Mouse (Mus musculus) midbrain, embryonic 14.5 days (tissue): ENCODE results near the gene Trim31. TPM values are rescaled to one million over a fixed set of nuclear protein-coding genes. Genes with fewer than 3 reads are reported as not detected.

Source experiments
- ATAC-seq: fragments of 200-750 bp; cut with Nextera tagmentation; 2 replicates; pipeline ENCODE4 v1.8.0; 2017; ENCODE audit warnings: moderate number of reproducible peaks, moderate library complexity; ENCODE audit not compliant: low FRiP score, low TSS enrichment
- DNase-seq: peaks from one replicate; pipeline ENCODE4 v3.0.0-alpha.2; 2015
- H3K27ac ChIP-seq: fragments of 300-500 bp; sonication (generic); replicated peaks from 2 replicates; pipeline ENCODE4 v1.5.1; 2014; ENCODE audit warnings: mild to moderate bottlenecking, low read depth, low read length, moderate library complexity
- H3K27me3 ChIP-seq: fragments of 300-500 bp; sonication (generic); 2 replicates; pipeline ENCODE4 v1.6.1; 2014; ENCODE audit warnings: low read length, control low read depth, mixed read lengths; ENCODE audit not compliant: control insufficient read depth, insufficient read depth
- H3K36me3 ChIP-seq: fragments of 300-500 bp; sonication (generic); 2 replicates; pipeline ENCODE4 v1.6.1; 2014; ENCODE audit warnings: low read length, control low read depth; ENCODE audit not compliant: control insufficient read depth, insufficient read depth
- H3K4me1 ChIP-seq: fragments of 300-500 bp; sonication (generic); 2 replicates; pipeline ENCODE4 v1.6.1; 2014; ENCODE audit warnings: mild to moderate bottlenecking, antibody characterized with exemption, low read length, control low read depth; ENCODE audit not compliant: control insufficient read depth, insufficient read depth
- H3K4me2 ChIP-seq: fragments of 300-500 bp; sonication (generic); 2 replicates; pipeline ENCODE4 v1.6.1; 2014; ENCODE audit warnings: mild to moderate bottlenecking, low read length, moderate library complexity
- H3K4me3 ChIP-seq: fragments of 300-500 bp; sonication (generic); replicated peaks from 2 replicates; pipeline ENCODE4 v1.5.1; 2014; ENCODE audit warnings: low read depth, low read length
- H3K9ac ChIP-seq: fragments of 300-500 bp; sonication (generic); replicated peaks from 2 replicates; pipeline ENCODE4 v1.6.1; 2014; ENCODE audit warnings: mild to moderate bottlenecking, low read length, moderate library complexity
- H3K9me3 ChIP-seq: fragments of 300-500 bp; sonication (generic); 2 replicates; pipeline ENCODE4 v1.6.1; 2016; ENCODE audit warnings: low read length, control low read depth, mixed read lengths; ENCODE audit not compliant: control insufficient read depth
- WGBS: fragments of 180-500 bp; shearing (Covaris S2); extraction: QIAGEN DNeasy Blood & Tissue Kit; methylation state at CpG from one replicate; pipeline ENCODE4 v1.1.7; 2014; 5-methylcytosine and 5-hydroxymethylcytosine counted together
- polyA plus RNA-seq: library from polyadenylated mRNA; unstranded; fragments of >200 nt; fragmentation: Nextera tagmentation; extraction: Ambion mirVana; gene quantifications from 2 replicates; pipeline ENCODE4 v1.2.1, GENCODE M21; 2014

Trim31 gene
- polyA plus RNA-seq, 1 experiment from 2014 or later: not detected

DNA sequence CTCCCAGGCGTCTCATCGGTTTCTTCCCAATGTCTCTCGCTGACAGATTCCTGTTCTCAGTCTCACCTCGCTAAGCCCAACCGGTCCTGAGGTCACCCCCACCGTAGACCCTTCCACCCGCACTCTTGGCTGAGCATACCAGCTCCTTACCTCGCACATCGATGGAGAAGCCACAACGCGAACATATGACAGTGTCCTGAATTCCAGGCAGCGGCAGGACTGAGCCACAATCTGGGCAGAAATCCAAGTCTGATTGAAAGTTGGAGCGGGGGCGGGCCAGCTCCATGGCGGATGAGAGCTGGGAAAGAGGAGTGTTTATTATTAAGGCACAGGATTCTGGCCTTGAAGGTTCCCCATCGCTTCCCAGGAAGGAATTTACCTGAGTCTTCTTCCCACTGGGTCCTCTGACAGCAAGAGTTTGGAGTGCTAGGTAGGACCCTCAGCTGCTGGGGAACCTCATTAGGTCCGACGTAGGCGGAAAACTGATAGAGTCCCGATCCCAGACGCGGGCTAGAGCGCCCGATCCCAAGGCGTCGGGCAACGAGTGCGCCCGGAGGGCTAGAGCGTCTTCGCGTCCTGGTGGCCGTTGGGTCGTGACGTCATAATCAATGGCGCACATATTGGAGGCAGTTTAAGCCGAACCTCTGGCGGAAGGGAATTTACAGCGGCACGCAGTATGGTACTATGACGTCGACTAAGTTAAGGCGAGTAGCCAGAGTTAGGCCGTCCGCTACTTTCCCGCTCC lies 60.3 kb downstream of the Trim31 start, which contains the start of the genes Znrd1 and Znrd1as:
TSS of gene Znrd1 (minus strand) at position 561 of the 745 bp plus-strand sequence.
TSS of gene Znrd1as (plus strand) at position 594 of the 745 bp plus-strand sequence.
- WGBS: under 1% methylated on average over 46 of the region's 46 CpGs
- DNase-seq: peak; percentile 100
- Histone ChIP-seq H3K4me3 (peak within 1 kb of the TSS; percentile 67), H3K27me3 (no peaks in the 10 kb centered on the region), H3K9me3 (no peaks in the 10 kb centered on the region), H3K27ac (peak within 1 kb of the TSS; percentile 70), H3K36me3 (peaks cover 8% of the 10 kb centered on the region), H3K4me2 (peak within 1 kb of the TSS; percentile 80), H3K9ac (peak within 1 kb of the TSS; percentile 74), H3K4me1 (peaks cover 16% of the 10 kb centered on the region)
- peak; percentile 97 for ATAC-seq

DNA sequence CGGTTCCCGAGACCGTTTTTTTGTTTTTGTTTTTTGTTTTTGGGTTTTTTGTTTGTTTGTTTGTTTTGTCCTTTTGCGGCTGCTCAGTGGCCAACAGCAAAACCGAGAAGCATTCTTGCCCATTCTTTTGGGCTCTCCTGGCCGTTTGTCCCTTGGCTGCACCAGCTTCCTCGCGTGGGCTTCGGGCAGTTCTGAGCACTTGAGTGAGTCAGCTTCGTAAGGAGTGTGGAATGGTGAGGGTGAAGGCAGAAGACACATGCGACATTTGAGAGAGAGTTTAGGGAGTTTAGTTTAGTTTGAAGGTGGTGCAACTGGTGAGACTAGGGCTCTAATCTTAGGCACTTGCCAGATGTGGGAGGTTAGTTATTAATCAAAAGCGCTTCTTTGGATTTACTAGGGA lies 61.0 kb downstream of the Trim31 start:
- Histone ChIP-seq H3K27me3 (no peaks in the 10 kb centered on the region), H3K4me2 (peak overlapping the region; percentile 80), H3K36me3 (peaks cover 8% of the 10 kb centered on the region), H3K27ac (peak overlapping the region; percentile 70), H3K4me3 (peak overlapping the region; percentile 67), H3K9ac (peak overlapping the region; percentile 74), H3K4me1 (peaks cover 16% of the 10 kb centered on the region), H3K9me3 (no peaks in the 10 kb centered on the region)
- WGBS: 11% methylated on average over 12 of the region's 12 CpGs
- peak; percentile 25; the same call in 1 of the 2 replicates for ATAC-seq
- DNase-seq: no peak

Other genes starting within 250 kb of the Trim31 start
- gene H2-M1, start 225.9 kb upstream of the Trim31 start, polyA plus RNA-seq: not detected in 2 replicates
- not detected in 2 replicates for gene H2-M10.5, start 125.2 kb upstream of the Trim31 start, polyA plus RNA-seq
- not detected in 2 replicates for gene H2-M10.6, start 85.9 kb upstream of the Trim31 start, polyA plus RNA-seq
- gene Trim26, start 61.0 kb upstream of the Trim31 start, polyA plus RNA-seq: 31.0 and 36.5 TPM in 2 replicates
- gene Trim15, start 30.9 kb upstream of the Trim31 start, polyA plus RNA-seq: 0.33 and 0.58 TPM in 2 replicates
- 0.78 and 1.1 TPM in 2 replicates for gene Trim10, start 28.5 kb upstream of the Trim31 start, polyA plus RNA-seq
- not detected in 2 replicates for gene Trim40, start 8.0 kb upstream of the Trim31 start, polyA plus RNA-seq
- gene Rnf39, start 44.8 kb downstream of the Trim31 start, polyA plus RNA-seq: 1.1 and 1.7 TPM in 2 replicates
- 176 and 215 TPM in 2 replicates for gene Ppp1r11, start 53.6 kb downstream of the Trim31 start, polyA plus RNA-seq
- gene Znrd1, start 60.4 kb downstream of the Trim31 start, polyA plus RNA-seq: 64.7 and 69.4 TPM in 2 replicates
- gene Znrd1as, start 60.5 kb downstream of the Trim31 start, polyA plus RNA-seq: 2.9 and 6.1 TPM in 2 replicates
- 0.32 and 0.76 TPM in 2 replicates for gene 2410137M14Rik, start 83.1 kb downstream of the Trim31 start, polyA plus RNA-seq
- 1.8 and 2.0 TPM in 2 replicates for gene H2-M5, start 91.4 kb downstream of the Trim31 start, polyA plus RNA-seq
- gene Zfp57, start 103.0 kb downstream of the Trim31 start, polyA plus RNA-seq: 283 and 301 TPM in 2 replicates
- 1.9 and 2.2 TPM in 2 replicates for gene Mog, start 125.3 kb downstream of the Trim31 start, polyA plus RNA-seq
- 103 and 123 TPM in 2 replicates for gene Gabbr1, start 147.8 kb downstream of the Trim31 start, polyA plus RNA-seq
- not detected in 2 replicates for gene Olfr90, start 190.4 kb downstream of the Trim31 start, polyA plus RNA-seq
- gene Olfr91, start 200.2 kb downstream of the Trim31 start, polyA plus RNA-seq: not detected in 2 replicates
- not detected in 2 replicates for gene Olfr92, start 222.0 kb downstream of the Trim31 start, polyA plus RNA-seq